Mouse (Mus musculus) fat pad, adult 2 months (tissue): ENCODE measurements around the gene Hmga2.

Experiments
- DNase-seq: peaks from one replicate; pipeline ENCODE4 v3.0.0-alpha.2; 2011; ENCODE audit warnings: low read depth, low spot score; ENCODE audit errors: extremely low read depth

Gene Hmga2

DNA sequence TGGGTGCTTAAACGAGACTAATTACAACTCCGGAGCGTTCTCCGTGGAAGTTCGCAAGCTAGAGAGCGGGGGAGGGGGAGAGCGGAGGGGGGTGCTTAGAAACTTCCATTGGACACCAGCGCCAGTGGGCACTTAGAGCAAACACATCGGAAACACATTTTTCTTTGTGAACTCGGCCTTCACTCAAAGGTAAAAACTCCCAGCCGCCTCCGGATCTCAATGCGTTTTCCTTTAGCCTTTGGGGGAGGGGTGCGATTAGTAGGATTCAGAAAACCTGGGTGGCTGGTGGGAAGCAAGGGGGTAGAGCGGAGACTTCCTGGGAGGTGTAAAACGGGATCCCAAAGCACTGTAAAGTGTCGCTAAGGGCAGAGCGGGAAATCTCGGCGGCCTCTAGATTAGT is 2.0 kb downstream of the Hmga2 start:
- no peak for DNase-seq

GRCm38 (mm10) chr10:120473218-120473617 is 3.1 kb downstream of the Hmga2 start:
- DNase-seq: no peak

DNA sequence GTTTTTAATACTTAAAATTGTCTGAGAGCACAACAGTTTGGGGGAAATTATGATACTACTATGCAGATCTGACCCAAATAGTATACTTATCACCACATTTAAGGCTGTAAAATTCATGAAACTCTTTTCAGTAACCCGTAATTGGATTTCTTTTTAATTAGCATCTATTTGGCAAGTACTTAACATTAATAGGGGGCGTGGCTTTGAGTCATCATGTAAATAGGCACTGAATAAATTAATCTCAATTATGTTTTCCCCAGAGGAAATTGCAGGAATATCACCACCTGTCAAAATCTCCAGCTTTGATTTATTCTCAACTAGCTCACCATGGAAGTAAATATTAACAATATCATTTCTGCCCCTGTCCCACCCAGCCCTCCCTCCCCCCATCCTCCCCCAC is 3.7 kb downstream of the Hmga2 start:
- DNase-seq: no peak

DNA sequence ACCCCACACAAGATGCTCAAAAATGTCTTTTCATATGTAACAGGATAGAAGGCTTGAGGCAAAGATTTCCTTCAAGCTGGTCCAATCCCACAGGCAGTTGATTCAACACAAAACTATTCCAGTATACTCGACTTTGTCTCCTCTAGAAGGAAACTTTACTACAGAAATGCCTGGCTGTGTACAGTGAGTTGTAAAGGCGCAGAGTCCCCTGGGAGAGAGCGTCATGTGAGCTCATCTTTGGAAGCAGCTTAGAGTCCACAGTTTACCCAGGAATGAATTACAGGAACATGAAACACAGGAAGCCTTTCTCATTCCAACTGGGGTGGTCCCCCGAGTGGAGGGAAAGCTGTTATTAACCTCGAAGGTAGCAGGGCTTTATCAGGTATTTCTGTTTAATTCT is 11.1 kb downstream of the Hmga2 start:
- DNase-seq: no peak

GRCm38 (mm10) chr10:120461769-120462168 is 14.5 kb downstream of the Hmga2 start:
- no peak for DNase-seq

DNA sequence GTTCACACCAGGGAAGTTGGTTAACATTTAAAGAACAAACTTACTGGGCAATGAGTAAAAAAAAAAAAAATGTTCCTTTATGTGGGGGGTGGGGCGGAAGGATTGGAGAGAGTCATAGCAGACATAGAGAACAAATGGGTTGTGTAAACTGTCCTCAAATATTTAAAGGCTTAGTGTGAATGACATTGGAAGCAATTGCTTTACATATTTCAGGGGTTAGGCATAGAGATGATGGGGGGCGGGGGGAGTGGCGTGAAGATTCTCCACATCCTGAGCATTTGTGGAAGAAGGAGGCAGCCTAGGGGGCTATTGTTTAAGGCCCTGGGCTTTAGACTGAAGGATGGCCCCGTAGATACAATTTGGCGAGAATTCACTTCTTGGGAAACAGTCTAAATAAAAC is 15.0 kb downstream of the Hmga2 start:
- DNase-seq: no peak

- DNase-seq: no peak
Observed at GRCm38 (mm10) chr10:120458866-120459265, 17.4 kb downstream of the Hmga2 start.

GRCm38 (mm10) chr10:120449661-120450284 is 26.5 kb downstream of the Hmga2 start:
- DNase-seq: no peak

- DNase-seq: no peak
Observed at GRCm38 (mm10) chr10:120446799-120447198, 29.5 kb downstream of the Hmga2 start.

DNA sequence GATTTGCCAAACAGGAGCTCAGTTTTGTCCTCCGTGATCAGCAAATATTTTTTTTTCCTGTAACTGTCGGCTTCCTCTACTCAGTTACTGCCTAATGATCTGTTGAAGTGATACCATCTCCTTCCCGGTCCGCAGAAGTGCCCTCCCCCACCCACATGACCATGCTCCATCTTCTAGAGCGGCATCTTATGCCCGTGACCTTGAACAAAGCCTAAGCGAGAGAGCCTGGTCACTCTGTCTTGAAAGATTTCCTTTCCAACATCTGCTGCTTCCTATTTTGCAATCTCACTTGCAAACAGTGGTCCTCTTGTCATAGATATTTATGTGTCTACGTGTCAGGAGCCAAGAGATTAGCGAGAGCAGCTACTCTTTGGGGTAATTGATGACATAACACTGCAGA is 30.1 kb downstream of the Hmga2 start:
- DNase-seq: no peak

DNA sequence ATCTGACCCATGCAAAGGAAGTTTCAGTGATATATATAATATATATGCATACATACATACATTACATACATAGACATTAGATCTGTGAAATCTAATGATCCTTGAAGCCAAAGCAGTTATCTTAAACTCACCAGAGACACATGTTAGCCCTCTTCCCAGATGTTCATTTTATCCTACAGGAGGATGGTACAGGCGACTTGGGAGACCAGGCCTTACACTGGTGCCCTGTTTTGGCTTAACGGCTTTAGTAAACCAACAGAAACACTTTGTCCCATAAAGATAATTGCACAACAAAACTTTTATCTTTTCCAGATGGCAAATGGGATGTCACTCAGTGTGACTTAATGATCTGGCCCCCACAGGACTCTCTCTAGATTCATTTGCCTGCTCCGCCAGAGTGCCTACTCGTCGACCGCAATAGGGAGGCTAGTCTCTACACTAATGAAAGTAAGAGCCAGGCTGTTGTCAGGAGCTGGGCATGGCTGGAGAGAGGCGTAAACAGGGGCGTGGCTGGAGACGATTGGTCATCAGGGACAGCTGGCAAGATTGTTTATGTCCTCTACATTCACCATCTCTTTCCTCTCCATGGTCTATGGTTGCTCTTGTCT is 31.7 kb downstream of the Hmga2 start:
- no peak for DNase-seq

DNA sequence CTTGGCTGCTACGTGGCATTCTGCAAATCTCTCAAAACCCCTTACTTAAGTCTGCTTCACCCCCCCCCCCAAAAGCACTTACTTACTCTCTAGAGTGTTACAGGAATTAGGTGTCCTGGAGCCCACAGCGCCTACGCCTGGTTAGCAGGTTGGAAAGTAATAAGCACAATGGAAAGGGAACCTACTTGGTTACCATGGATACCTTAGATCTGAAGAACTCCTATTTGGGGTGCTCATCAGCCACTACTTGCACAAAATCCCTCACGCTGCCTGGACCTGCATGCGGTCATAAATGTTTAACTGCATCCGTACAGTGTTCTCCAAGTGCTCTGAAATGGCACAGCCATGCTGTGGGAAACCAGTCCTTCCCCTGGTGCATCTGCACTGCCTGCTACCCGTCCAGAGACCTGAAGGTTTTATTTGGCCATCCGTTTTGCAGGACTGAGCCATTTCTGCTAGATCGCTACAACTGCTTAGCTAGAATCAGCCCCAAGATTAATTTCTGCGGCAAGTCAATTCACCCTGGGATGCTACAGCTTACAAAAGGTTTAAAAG is 32.4 kb downstream of the Hmga2 start:
- no peak for DNase-seq

GRCm38 (mm10) chr10:120441254-120441653 is 35.0 kb downstream of the Hmga2 start:
- no peak for DNase-seq

- DNase-seq: no peak
Observed at GRCm38 (mm10) chr10:120434433-120434832, 41.8 kb downstream of the Hmga2 start.

- no peak for DNase-seq
Observed at GRCm38 (mm10) chr10:120433463-120433815, 42.8 kb downstream of the Hmga2 start.

DNA sequence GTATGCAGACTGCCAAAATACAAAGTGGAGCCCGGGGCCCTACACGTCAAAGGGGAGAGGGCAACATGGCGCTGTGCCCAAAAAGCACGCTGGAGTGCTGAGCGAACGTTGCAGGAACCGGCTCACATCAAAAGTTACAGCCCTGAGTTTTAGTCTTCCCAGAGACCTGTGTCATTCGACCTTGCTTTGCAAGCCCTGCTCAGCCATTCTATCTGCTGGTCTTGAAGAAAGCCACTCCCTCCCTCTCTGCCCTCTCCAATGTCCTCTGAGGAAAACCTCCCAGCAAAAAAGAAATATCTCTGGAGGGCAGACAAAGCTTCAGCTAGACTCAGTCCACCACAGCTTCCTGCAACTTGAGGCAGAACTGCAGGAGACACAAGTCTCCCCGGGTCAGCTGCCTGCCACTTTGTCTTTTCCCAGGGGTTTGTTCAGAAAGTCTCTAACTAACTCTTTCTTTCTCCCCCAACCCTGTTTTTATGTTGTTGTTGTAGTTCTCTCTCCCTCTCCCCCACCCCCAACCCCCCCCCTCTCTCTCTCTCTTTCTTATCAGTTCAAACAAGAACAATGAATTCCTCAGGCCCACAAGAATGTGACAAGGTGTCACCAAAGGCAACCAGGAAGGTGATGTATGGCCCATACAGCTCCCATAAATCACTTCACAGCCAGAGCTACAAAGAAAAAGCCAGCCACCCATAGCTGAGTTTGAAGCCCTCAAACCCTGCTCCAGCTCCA is 43.4 kb downstream of the Hmga2 start:
- no peak for DNase-seq

DNA sequence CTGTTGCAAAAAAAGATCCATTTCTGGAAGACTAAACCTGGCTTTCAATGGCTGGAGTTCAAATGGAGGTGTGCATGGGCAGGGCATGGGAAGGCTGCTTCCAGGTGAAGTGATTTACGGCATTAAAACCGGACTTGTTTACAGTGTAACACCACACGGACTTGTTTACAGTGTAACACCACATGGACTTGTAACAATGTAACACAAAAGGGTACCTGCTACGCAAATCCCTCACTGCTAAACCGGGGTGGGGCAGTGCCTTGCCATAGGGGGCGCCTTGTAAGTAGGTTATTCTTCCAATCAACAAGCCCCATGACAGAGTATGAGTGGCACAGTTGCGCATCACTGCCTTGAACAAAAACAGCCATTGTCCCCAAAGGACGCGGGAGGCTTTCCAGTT is 44.2 kb downstream of the Hmga2 start:
- DNase-seq: no peak

GRCm38 (mm10) chr10:120431435-120431834 is 44.8 kb downstream of the Hmga2 start:
- no peak for DNase-seq

- no peak for DNase-seq
Observed at GRCm38 (mm10) chr10:120430422-120430821, 45.8 kb downstream of the Hmga2 start.

GRCm38 (mm10) chr10:120429758-120430259 is 46.5 kb downstream of the Hmga2 start:
- no peak for DNase-seq

DNA sequence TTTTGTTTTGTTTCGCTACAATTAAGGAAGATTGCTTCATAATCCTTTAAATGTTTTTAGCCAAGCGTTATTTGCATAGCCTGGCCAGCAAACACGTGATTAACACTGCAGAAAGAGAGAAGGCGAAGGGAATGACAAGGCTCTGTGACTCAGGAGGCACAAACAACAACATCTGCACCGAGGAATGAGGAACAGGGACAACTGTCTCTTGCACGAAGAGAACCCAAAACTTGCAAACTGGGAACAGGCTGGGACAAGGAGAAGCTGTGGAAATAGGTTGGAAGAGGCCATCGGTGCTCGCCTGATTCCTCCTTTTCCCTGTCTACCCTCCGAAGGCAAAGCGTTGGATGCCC is 47.1 kb downstream of the Hmga2 start:
- no peak for DNase-seq
